Mouse (Mus musculus) bone marrow, adult 2 months (tissue): ENCODE results near the gene Agt.

Experiments used
- CTCF ChIP-seq: fragments of 200-500 bp; IDR thresholded peaks from 2 replicates; pipeline ENCODE4 v1.5.1; 2011; ENCODE audit warnings: low read length, control low read depth; ENCODE audit not compliant: control insufficient read depth, insufficient read depth
- POLR2A ChIP-seq: fragments of 200-500 bp; IDR thresholded peaks from 2 replicates; pipeline ENCODE4 v1.6.1; 2011; ENCODE audit warnings: low read depth, mild to moderate bottlenecking, control low read depth, low read length, borderline replicate concordance; ENCODE audit not compliant: control insufficient read depth

DNA sequence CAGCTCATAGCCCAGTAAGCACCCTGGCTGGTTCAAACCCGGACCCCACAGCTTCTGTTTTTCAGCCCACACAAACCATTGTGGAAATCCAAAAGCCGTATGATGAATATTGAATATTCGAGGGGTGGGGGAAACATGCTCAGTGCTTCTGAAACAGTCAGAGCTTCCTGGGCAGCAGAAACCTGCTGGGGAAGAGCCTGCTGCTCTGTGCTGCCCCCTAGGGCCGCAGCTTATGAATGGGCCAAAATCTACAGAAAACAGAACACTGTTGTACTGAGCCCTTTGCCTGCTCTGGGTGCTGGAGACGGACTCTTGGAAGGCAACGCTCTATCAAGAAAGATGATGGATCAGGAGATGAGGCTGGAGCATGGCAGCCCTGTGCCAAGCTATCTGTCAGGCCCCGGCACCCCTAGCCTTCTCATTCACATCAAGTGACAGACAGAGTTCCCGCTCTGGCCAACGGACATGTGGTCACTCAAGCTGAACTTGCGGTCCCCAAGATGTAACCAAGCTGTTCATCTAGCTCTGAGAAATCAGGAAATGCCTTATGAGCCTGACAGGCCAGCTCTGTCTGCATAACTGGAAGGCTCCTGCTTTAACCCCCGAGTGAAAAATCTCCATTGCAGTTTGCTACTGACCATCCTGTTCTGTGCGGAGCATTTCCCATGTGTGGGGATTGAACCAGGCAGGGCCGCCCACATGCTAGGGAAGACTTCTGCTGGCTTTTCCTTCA lies 38.9 kb upstream of the Agt start:
- peak; percentile 57 for TF ChIP-seq CTCF
- TF ChIP-seq POLR2A, result no peak
